Mouse (Mus musculus) kidney, adult 2 months (tissue): ENCODE data around the gene Olfr1180. TPM values are rescaled to one million over a fixed set of nuclear protein-coding genes. Genes with fewer than 3 reads are reported as not detected.
"Not testable (repeated sequence)": the region's sequence is repeated elsewhere in the genome, so short reads cannot be mapped to it uniquely, and the experiment has no call there.

Source experiments
- DNase-seq: peaks from one replicate; pipeline ENCODE4 v3.0.0; 2021
- H3K27ac ChIP-seq: fragments of 200-500 bp; 2 replicates; pipeline ENCODE4 v1.5.1; 2012; ENCODE audit warnings: low read depth, low read length, control low read depth, inconsistent platforms; ENCODE audit not compliant: insufficient read depth
- H3K27me3 ChIP-seq: fragments of 200-500 bp; replicated peaks from 2 replicates; pipeline ENCODE4 v1.6.1; 2012; ENCODE audit warnings: mild to moderate bottlenecking, moderate library complexity, low read length, inconsistent platforms; ENCODE audit not compliant: control insufficient read depth, insufficient read depth
- H3K36me3 ChIP-seq: fragments of 200-500 bp; 2 replicates; pipeline ENCODE4 v1.6.1; 2012; ENCODE audit warnings: mild to moderate bottlenecking, moderate library complexity, low read length, inconsistent platforms; ENCODE audit not compliant: control insufficient read depth, insufficient read depth
- H3K4me1 ChIP-seq: fragments of 200-500 bp; 2 replicates; pipeline ENCODE4 v1.6.1; 2011; ENCODE audit warnings: low read length; ENCODE audit not compliant: control insufficient read depth, insufficient read depth
- H3K4me3 ChIP-seq: fragments of 200-500 bp; 2 replicates; pipeline ENCODE4 v1.5.1; 2011; ENCODE audit warnings: mild to moderate bottlenecking, low read depth, low read length, control low read depth; ENCODE audit not compliant: insufficient read depth
- CTCF ChIP-seq: fragments of 200-500 bp; conservative IDR thresholded peaks from 2 replicates; pipeline ENCODE4 v1.5.1; 2011; ENCODE audit warnings: low read depth, mild to moderate bottlenecking, control low read depth, low read length, moderate library complexity, mixed read lengths; ENCODE audit not compliant: insufficient read depth, insufficient read length
- POLR2A ChIP-seq: fragments of 200-500 bp; IDR thresholded peaks from one replicate; pipeline ENCODE4 v1.6.1; 2011; ENCODE audit warnings: low read depth, low read length, control low read depth
- WGBS: fragments of 180-500 bp; shearing (Covaris S2); methylation state at CpG from one replicate; pipeline ENCODE4 v1.1.7; 2018; 5-methylcytosine and 5-hydroxymethylcytosine counted together
- polyA plus RNA-seq: library from polyadenylated mRNA; depleted of rRNA; stranded (reverse); fragments of >200 nt; gene quantifications from 2 replicates; pipeline ENCODE4 v1.2.3, GENCODE M21; 2012; rRNA removed

The Olfr1180 gene
- polyA plus RNA-seq, result not detected in 2 replicates

DNA sequence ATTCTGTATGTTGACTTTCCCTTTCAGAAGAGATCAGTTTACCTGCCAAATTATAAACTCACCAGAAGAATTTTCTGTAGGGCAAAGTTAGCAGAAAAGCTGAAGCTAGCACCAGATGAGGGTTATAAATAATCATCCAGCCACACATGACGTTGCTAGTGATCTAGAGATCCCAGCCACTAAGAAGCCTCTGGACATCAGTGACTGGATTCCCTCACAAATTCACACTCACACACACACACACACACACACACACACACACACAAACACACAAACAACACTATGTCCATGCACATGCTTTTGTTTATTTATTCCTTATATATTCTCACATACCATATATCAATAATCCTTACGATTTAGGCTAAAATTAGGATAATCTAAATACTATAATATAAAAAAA lies at the start of gene Olfr1180:
Gene Olfr1180, minus strand, starts transcription at position 101 of the 400 bp plus-strand sequence.
- no peaks in the 10 kb centered on the region for H3K27me3 ChIP-seq
- TF ChIP-seq POLR2A (no peak), CTCF (no peak)
- H3K4me1 ChIP-seq, result no peaks in the 10 kb centered on the region
- no peak within 1 kb of the TSS for H3K27ac ChIP-seq
- no peaks in the 10 kb centered on the region for H3K36me3 ChIP-seq
- H3K4me3 ChIP-seq, result no peak within 1 kb of the TSS
- WGBS, result 53% methylated on average over 2 of the region's 2 CpGs
- no peak for DNase-seq

GRCm38 (mm10) chr2:88454567-88454966 lies 35.6 kb upstream of the Olfr1180 start, which contains the start of gene Olfr1183:
Olfr1183 (plus strand) TSS chr2:88454867.
- DNase-seq, H3K27me3 ChIP-seq: not testable (repeated sequence)
- 93% methylated on average over 1 of the region's 1 CpGs for WGBS

GRCm38 (mm10) chr2:88449031-88449430 lies 30.1 kb upstream of the Olfr1180 start, which contains the start of gene Gm13757:
Gm13757 (minus strand) TSS chr2:88449131.
- Histone ChIP-seq H3K27me3 (no peaks in the 10 kb centered on the region), H3K36me3 (no peaks in the 10 kb centered on the region), H3K4me1 (no peaks in the 10 kb centered on the region), H3K4me3 (no peak within 1 kb of the TSS), H3K27ac (no peak within 1 kb of the TSS)
- no peak for TF ChIP-seq POLR2A
- TF ChIP-seq CTCF, result no peak
- 80% methylated on average over 1 of the region's 1 CpGs for WGBS
- no peak for DNase-seq

More at GRCm38 (mm10) chr2:88454567-88454966, 35.6 kb upstream of the Olfr1180 start, which contains the start of gene Olfr1183:
- H3K36me3 ChIP-seq, H3K27ac ChIP-seq, H3K4me1 ChIP-seq, H3K4me3 ChIP-seq: not testable (repeated sequence)

GRCm38 (mm10) chr2:88426071-88426470 lies 7.1 kb upstream of the Olfr1180 start, which contains the start of gene Olfr1181:
Olfr1181 (minus strand) TSS chr2:88426171.
- DNase-seq, result no peak
- H3K27ac ChIP-seq, result no peak within 1 kb of the TSS
- no peak for TF ChIP-seq CTCF
- no peak for TF ChIP-seq POLR2A
- no peak within 1 kb of the TSS for H3K4me3 ChIP-seq
- no peaks in the 10 kb centered on the region for H3K4me1 ChIP-seq
- 84% methylated on average over 1 of the region's 1 CpGs for WGBS
- no peaks in the 10 kb centered on the region for H3K36me3 ChIP-seq
- no peaks in the 10 kb centered on the region for H3K27me3 ChIP-seq

- Histone ChIP-seq H3K27ac (no peak within 1 kb of the TSS), H3K4me1 (no peaks in the 10 kb centered on the region), H3K27me3 (no peaks in the 10 kb centered on the region), H3K36me3 (no peaks in the 10 kb centered on the region), H3K4me3 (no peak within 1 kb of the TSS)
- no peak for TF ChIP-seq POLR2A
- no peak for TF ChIP-seq CTCF
- no peak for DNase-seq
- 72% methylated on average over 3 of the region's 3 CpGs for WGBS
These were observed 12.6 kb downstream of the Olfr1180 start, which contains the start of gene Olfr1179 for GRCm38 (mm10) chr2:88406353-88406752. Olfr1179 (minus strand) TSS chr2:88406453.

DNA sequence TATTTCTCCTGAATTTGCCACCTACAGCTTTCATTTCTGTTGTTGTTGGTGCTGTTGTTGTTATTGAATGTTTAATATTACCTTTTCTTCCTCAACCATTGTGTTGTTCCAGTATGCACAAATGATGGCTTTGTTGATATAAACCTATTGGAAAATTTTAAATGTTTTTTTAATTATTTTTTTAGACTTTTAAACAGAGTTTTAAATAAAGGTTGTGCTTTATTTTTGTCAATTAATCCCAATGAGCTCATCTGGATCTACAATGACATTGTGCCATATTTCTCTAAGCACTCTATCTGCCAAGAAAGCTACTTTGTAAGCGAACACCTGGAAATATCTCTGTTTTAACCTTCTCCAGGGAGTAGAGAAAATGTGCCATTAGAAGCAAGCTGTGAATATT lies 32.2 kb downstream of the Olfr1180 start, which contains the start of gene Olfr1178:
Gene Olfr1178, plus strand, starts transcription at position 301 of the 400 bp plus-strand sequence.
- no peaks in the 10 kb centered on the region for H3K27me3 ChIP-seq
- H3K4me1 ChIP-seq, result no peaks in the 10 kb centered on the region
- H3K36me3 ChIP-seq, result no peaks in the 10 kb centered on the region
- no peak within 1 kb of the TSS for H3K4me3 ChIP-seq
- WGBS, result 78% methylated on average over 1 of the region's 1 CpGs
- no peak within 1 kb of the TSS for H3K27ac ChIP-seq
- no peak for DNase-seq
- TF ChIP-seq POLR2A (no peak), CTCF (no peak)

Other genes starting within 250 kb of the Olfr1180 start
- gene Olfr1168, start 237.3 kb downstream of the Olfr1180 start, polyA plus RNA-seq, result not detected in 2 replicates
- not detected in 2 replicates for gene Olfr1170, start 190.8 kb downstream of the Olfr1180 start, polyA plus RNA-seq
- gene Olfr1173, start 139.3 kb downstream of the Olfr1180 start, polyA plus RNA-seq, result not detected in 2 replicates
- gene Olfr1174-ps, start 104.0 kb downstream of the Olfr1180 start, polyA plus RNA-seq, result not detected in 2 replicates
- gene Olfr1175-ps, start 91.9 kb downstream of the Olfr1180 start, polyA plus RNA-seq, result not detected in 2 replicates
- not detected in 2 replicates for gene Olfr1176, start 82.4 kb downstream of the Olfr1180 start, polyA plus RNA-seq
- gene Olfr1177-ps, start 72.7 kb downstream of the Olfr1180 start, polyA plus RNA-seq, result not detected in 2 replicates
- gene Olfr1178, start 32.1 kb downstream of the Olfr1180 start, polyA plus RNA-seq, result not detected in 2 replicates
- not detected in 2 replicates for gene Olfr1179, start 12.7 kb downstream of the Olfr1180 start, polyA plus RNA-seq
- gene Olfr1181, start 7.0 kb upstream of the Olfr1180 start, polyA plus RNA-seq, result not detected in 2 replicates
- not detected in 2 replicates for gene Gm13757, start 30.0 kb upstream of the Olfr1180 start, polyA plus RNA-seq
- gene Olfr1183, start 35.7 kb upstream of the Olfr1180 start, polyA plus RNA-seq, result not detected in 2 replicates
- gene Olfr1184, start 64.4 kb upstream of the Olfr1180 start, polyA plus RNA-seq, result not detected in 2 replicates
- gene Olfr1185-ps1, start 74.2 kb upstream of the Olfr1180 start, polyA plus RNA-seq, result not detected in 2 replicates
- not detected in 2 replicates for gene Olfr1186, start 99.4 kb upstream of the Olfr1180 start, polyA plus RNA-seq
- gene Olfr1188, start 137.8 kb upstream of the Olfr1180 start, polyA plus RNA-seq, result not detected in 2 replicates
- not detected in 2 replicates for gene Olfr1189, start 167.3 kb upstream of the Olfr1180 start, polyA plus RNA-seq
- not detected in 2 replicates for gene Olfr1191-ps1, start 221.4 kb upstream of the Olfr1180 start, polyA plus RNA-seq
- not detected in 2 replicates for gene Olfr1192-ps1, start 229.4 kb upstream of the Olfr1180 start, polyA plus RNA-seq